Mouse (Mus musculus) lung, adult 2 months (tissue): ENCODE measurements around the gene Cst7. TPM values are rescaled to one million over a fixed set of nuclear protein-coding genes. Genes with fewer than 3 reads are reported as not detected.
"Not testable (repeated sequence)": the region's sequence is repeated elsewhere in the genome, so short reads cannot be mapped to it uniquely, and the experiment has no call there.

ENCODE experiments used
- DNase-seq: peaks from one replicate; pipeline ENCODE4 v3.0.0; 2022
- H3K4me1 ChIP-seq: fragments of 200-500 bp; 2 replicates; pipeline ENCODE4 v1.6.1; 2011; ENCODE audit warnings: low read length; ENCODE audit not compliant: control insufficient read depth, insufficient read depth
- H3K4me3 ChIP-seq: fragments of 200-500 bp; replicated peaks from 2 replicates; pipeline ENCODE3; 2011; ENCODE audit warnings: low read depth, mild to moderate bottlenecking, control low read depth, low read length; ENCODE audit errors: extremely low read depth
- CTCF ChIP-seq: fragments of 200-500 bp; IDR thresholded peaks from 2 replicates; pipeline ENCODE4 v1.5.1; 2011; ENCODE audit warnings: mild to moderate bottlenecking, low read length, control low read depth; ENCODE audit not compliant: insufficient read depth
- POLR2A ChIP-seq: fragments of 200-500 bp; IDR thresholded peaks from 2 replicates; pipeline ENCODE4 v1.6.1; 2011; ENCODE audit warnings: low read depth, mild to moderate bottlenecking, control low read depth, low read length, borderline replicate concordance; ENCODE audit errors: extremely low read depth
- WGBS: fragments of 180-500 bp; shearing (Covaris S2); methylation state at CpG from one replicate; pipeline ENCODE4 v1.1.7; 2018; 5-methylcytosine and 5-hydroxymethylcytosine counted together
- polyA plus RNA-seq: library from polyadenylated mRNA; depleted of rRNA; stranded (reverse); fragments of >200 nt; gene quantifications from 2 replicates; pipeline ENCODE4 v1.2.3, GENCODE M21; 2012; rRNA removed

Cst7 gene
- 1.4 and 2.0 TPM in 2 replicates for polyA plus RNA-seq

GRCm38 (mm10) chr2:150569847-150570590 lies at the start of gene Cst7:
Gene Cst7 (plus strand): TSS chr2:150570415.
- 54% methylated on average over 11 of the region's 11 CpGs for WGBS
- Histone ChIP-seq H3K4me3 (no peak within 1 kb of the TSS), H3K4me1 (no peaks in the 10 kb centered on the region; the same call in 1 of the 2 replicates)
- TF ChIP-seq POLR2A (no peak), CTCF (no peak)
- DNase-seq: no peak

- 4% methylated on average over 42 of the region's 42 CpGs for WGBS
- Histone ChIP-seq H3K4me1 (no peaks in the 10 kb centered on the region), H3K4me3 (no peak overlapping the region)
- no peak for TF ChIP-seq CTCF
- no peak for TF ChIP-seq POLR2A
- no peak for DNase-seq
Measured at GRCm38 (mm10) chr2:150525703-150526207, 44.5 kb upstream of the Cst7 start.

GRCm38 (mm10) chr2:150549576-150549975 lies 20.6 kb upstream of the Cst7 start:
- not testable (repeated sequence) for DNase-seq

GRCm38 (mm10) chr2:150558568-150558967 lies 11.6 kb upstream of the Cst7 start:
- 54% methylated on average over 3 of the region's 3 CpGs for WGBS
- H3K4me1 ChIP-seq: no peaks in the 10 kb centered on the region
- no peak overlapping the region for H3K4me3 ChIP-seq
- peak; percentile 10 for DNase-seq
- TF ChIP-seq POLR2A (no peak), CTCF (no peak)

More at GRCm38 (mm10) chr2:150549576-150549975, 20.6 kb upstream of the Cst7 start:
- not testable (repeated sequence) for H3K4me1 ChIP-seq, H3K4me3 ChIP-seq
- 67% methylated on average over 10 of the region's 10 CpGs for WGBS

- no peak for DNase-seq
- no peak overlapping the region for H3K4me3 ChIP-seq
- no peaks in the 10 kb centered on the region; the same call in 1 of the 2 replicates for H3K4me1 ChIP-seq
- TF ChIP-seq POLR2A (no peak), CTCF (no peak)
- 26% methylated on average over 2 of the region's 2 CpGs for WGBS
Measured at GRCm38 (mm10) chr2:150567051-150567450, 3.2 kb upstream of the Cst7 start.

- H3K4me1 ChIP-seq: no peaks in the 10 kb centered on the region; the same call in 1 of the 2 replicates
- H3K4me3 ChIP-seq: no peak overlapping the region
- 80% methylated on average over 2 of the region's 2 CpGs for WGBS
- no peak for DNase-seq
- TF ChIP-seq CTCF (no peak), POLR2A (no peak)
Measured at GRCm38 (mm10) chr2:150570761-150571160, 546 bp downstream of the Cst7 start.

- DNase-seq: no peak
- WGBS: 75% methylated on average over 3 of the region's 3 CpGs
- TF ChIP-seq POLR2A (no peak), CTCF (no peak)
Measured at GRCm38 (mm10) chr2:150572463-150572862, 2.2 kb downstream of the Cst7 start.

GRCm38 (mm10) chr2:150576256-150576655 lies 6.0 kb downstream of the Cst7 start:
- H3K4me1 ChIP-seq: no peaks in the 10 kb centered on the region
- WGBS: 93% methylated on average over 1 of the region's 1 CpGs
- no peak overlapping the region for H3K4me3 ChIP-seq
- no peak for TF ChIP-seq CTCF
- no peak for DNase-seq

More at GRCm38 (mm10) chr2:150572463-150572862, 2.2 kb downstream of the Cst7 start:
- no peaks in the 10 kb centered on the region for H3K4me1 ChIP-seq
- H3K4me3 ChIP-seq: no peak overlapping the region

GRCm38 (mm10) chr2:150578603-150579002 lies 8.4 kb downstream of the Cst7 start:
- H3K4me3 ChIP-seq: no peak overlapping the region
- no peaks in the 10 kb centered on the region for H3K4me1 ChIP-seq
- WGBS: 78% methylated on average over 5 of the region's 5 CpGs
- no peak for DNase-seq
- no peak for TF ChIP-seq CTCF
- TF ChIP-seq POLR2A: no peak

GRCm38 (mm10) chr2:150579628-150580027 lies 9.4 kb downstream of the Cst7 start:
- no peaks in the 10 kb centered on the region for H3K4me1 ChIP-seq
- no peak for DNase-seq
- TF ChIP-seq POLR2A: no peak
- TF ChIP-seq CTCF: no peak
- WGBS: 63% methylated on average over 1 of the region's 1 CpGs
- H3K4me3 ChIP-seq: no peak overlapping the region
